Mouse (Mus musculus) E14TG2a.4 (cell line): ENCODE measurements around the gene Tial1.

ENCODE experiments used
- CTCF ChIP-seq: conservative IDR thresholded peaks from 2 replicates; pipeline ENCODE4 v1.5.1; 2014; ENCODE audit warnings: low read length
- POU5F1 ChIP-seq: IDR thresholded peaks from 2 replicates; pipeline ENCODE4 v1.6.1; 2014; ENCODE audit warnings: low read length, borderline replicate concordance

- TF ChIP-seq CTCF (no peak), POU5F1 (no peak)
Observed at GRCm38 (mm10) chr7:128494546-128494945, 33.0 kb upstream of the Tial1 start.
